Mouse (Mus musculus) hindbrain, embryonic 10.5 days (tissue): ENCODE data around the gene Foxn3. TPM values are rescaled to one million over a fixed set of nuclear protein-coding genes. Genes with fewer than 3 reads are reported as not detected.

Experiments
- DNase-seq: peaks from one replicate; pipeline ENCODE4 v3.0.0-alpha.2; 2017; ENCODE audit warnings: low spot score
- H3K27ac ChIP-seq: fragments of 300-500 bp; sonication (generic); 2 replicates; pipeline ENCODE4 v1.5.1; 2016; ENCODE audit warnings: mild to moderate bottlenecking, moderate library complexity
- H3K27me3 ChIP-seq: fragments of 300-500 bp; sonication (generic); 2 replicates; pipeline ENCODE4 v1.6.1; 2016; ENCODE audit warnings: mild to moderate bottlenecking; ENCODE audit not compliant: poor library complexity, insufficient read depth, severe bottlenecking
- H3K36me3 ChIP-seq: fragments of 300-500 bp; sonication (generic); 2 replicates; pipeline ENCODE4 v1.6.1; 2016; ENCODE audit warnings: mild to moderate bottlenecking, moderate library complexity
- H3K4me1 ChIP-seq: fragments of 300-500 bp; sonication (generic); replicated peaks from 2 replicates; pipeline ENCODE4 v1.6.1; 2016; ENCODE audit warnings: mild to moderate bottlenecking
- H3K4me3 ChIP-seq: fragments of 300-500 bp; sonication (generic); 2 replicates; pipeline ENCODE4 v1.5.1; 2016; ENCODE audit warnings: mild to moderate bottlenecking, moderate library complexity
- H3K9me3 ChIP-seq: fragments of 300-500 bp; sonication (generic); 2 replicates; pipeline ENCODE4 v1.6.1; 2016; ENCODE audit warnings: mild to moderate bottlenecking, moderate library complexity
- WGBS: fragments of 180-500 bp; shearing (Covaris S2); methylation state at CpG from one replicate; pipeline ENCODE4 v1.1.7; 2016; 5-methylcytosine and 5-hydroxymethylcytosine counted together
- polyA plus RNA-seq: library from polyadenylated mRNA; unstranded; fragments of >200 nt; fragmentation: Nextera tagmentation; extraction: Ambion mirVana; gene quantifications from 2 replicates; pipeline ENCODE4 v1.2.1, GENCODE M21; 2016

The Foxn3 gene
- polyA plus RNA-seq, 1 experiment from 2014 or later, result 56.3 TPM

- no peaks in the 10 kb centered on the region for H3K27me3 ChIP-seq
- peaks cover 22% of the 10 kb centered on the region for H3K4me1 ChIP-seq
- no peak for DNase-seq
- peaks cover 6% of the 10 kb centered on the region; the same call in 1 of the 2 replicates for H3K36me3 ChIP-seq
- H3K27ac ChIP-seq, result no peak overlapping the region
- no peaks in the 10 kb centered on the region for H3K9me3 ChIP-seq
- no peak overlapping the region for H3K4me3 ChIP-seq
- WGBS, result 28% methylated on average over 7 of the region's 7 CpGs
These were observed 151.3 kb downstream of the Foxn3 start for GRCm38 (mm10) chr12:99412034-99412433.

GRCm38 (mm10) chr12:99408651-99409050 lies 154.7 kb downstream of the Foxn3 start:
- no peak for DNase-seq
- 0 out of 2 replicates have a peak, but pooled peaks cover 7% of the 10 kb centered on the region for H3K9me3 ChIP-seq
- H3K27ac ChIP-seq, result no peak overlapping the region
- H3K27me3 ChIP-seq, result no peaks in the 10 kb centered on the region
- WGBS, result 89% methylated on average over 3 of the region's 3 CpGs
- H3K4me1 ChIP-seq, result peaks cover 13% of the 10 kb centered on the region
- peaks cover 6% of the 10 kb centered on the region; the same call in 1 of the 2 replicates for H3K36me3 ChIP-seq
- no peak overlapping the region for H3K4me3 ChIP-seq

GRCm38 (mm10) chr12:99408089-99408488 lies 155.3 kb downstream of the Foxn3 start:
- Histone ChIP-seq H3K27ac (no peak overlapping the region), H3K4me1 (peaks cover 12% of the 10 kb centered on the region), H3K9me3 (0 out of 2 replicates have a peak, but pooled peaks cover 12% of the 10 kb centered on the region), H3K4me3 (no peak overlapping the region), H3K27me3 (no peaks in the 10 kb centered on the region), H3K36me3 (peaks cover 6% of the 10 kb centered on the region; the same call in 1 of the 2 replicates)
- WGBS, result 91% methylated on average over 16 of the region's 16 CpGs
- DNase-seq, result no peak

- Histone ChIP-seq H3K36me3 (peaks cover 11% of the 10 kb centered on the region; the same call in 1 of the 2 replicates), H3K9me3 (0 out of 2 replicates have a peak, but pooled peaks cover 12% of the 10 kb centered on the region), H3K4me1 (peaks cover 5% of the 10 kb centered on the region), H3K4me3 (no peak overlapping the region), H3K27me3 (no peaks in the 10 kb centered on the region), H3K27ac (no peak overlapping the region)
- WGBS, result 89% methylated on average over 6 of the region's 6 CpGs
- no peak for DNase-seq
These were observed 156.1 kb downstream of the Foxn3 start for GRCm38 (mm10) chr12:99407318-99407716.

GRCm38 (mm10) chr12:99406697-99407317 lies 156.6 kb downstream of the Foxn3 start:
- Histone ChIP-seq H3K27ac (peak overlapping the region; percentile 45; the same call in 1 of the 2 replicates), H3K27me3 (no peaks in the 10 kb centered on the region), H3K4me3 (no peak overlapping the region), H3K36me3 (peaks cover 11% of the 10 kb centered on the region; the same call in 1 of the 2 replicates), H3K9me3 (0 out of 2 replicates have a peak, but pooled peaks cover 12% of the 10 kb centered on the region), H3K4me1 (peaks cover 5% of the 10 kb centered on the region)
- WGBS, result 89% methylated on average over 15 of the region's 15 CpGs
- DNase-seq, result no peak

GRCm38 (mm10) chr12:99406254-99406653 lies 157.1 kb downstream of the Foxn3 start:
- 0 out of 2 replicates have a peak, but pooled peaks cover 12% of the 10 kb centered on the region for H3K9me3 ChIP-seq
- H3K4me3 ChIP-seq, result no peak overlapping the region
- peaks cover 5% of the 10 kb centered on the region for H3K4me1 ChIP-seq
- H3K27ac ChIP-seq, result peak overlapping the region; percentile 9; the same call in 1 of the 2 replicates
- DNase-seq, result peak; percentile 56
- WGBS, result 54% methylated on average over 9 of the region's 9 CpGs
- peaks cover 11% of the 10 kb centered on the region; the same call in 1 of the 2 replicates for H3K36me3 ChIP-seq
- H3K27me3 ChIP-seq, result no peaks in the 10 kb centered on the region

- 0 out of 2 replicates have a peak, but pooled peaks cover 12% of the 10 kb centered on the region for H3K9me3 ChIP-seq
- DNase-seq, result no peak
- peak overlapping the region; percentile 62 for H3K27ac ChIP-seq
- peaks cover 11% of the 10 kb centered on the region; the same call in 1 of the 2 replicates for H3K36me3 ChIP-seq
- H3K27me3 ChIP-seq, result no peaks in the 10 kb centered on the region
- 84% methylated on average over 4 of the region's 4 CpGs for WGBS
- peaks cover 5% of the 10 kb centered on the region for H3K4me1 ChIP-seq
- no peak overlapping the region for H3K4me3 ChIP-seq
These were observed 158.0 kb downstream of the Foxn3 start for GRCm38 (mm10) chr12:99405401-99405800.

GRCm38 (mm10) chr12:99403004-99403403 lies 160.4 kb downstream of the Foxn3 start:
- 92% methylated on average over 5 of the region's 5 CpGs for WGBS
- no peak overlapping the region for H3K27ac ChIP-seq
- peaks cover 5% of the 10 kb centered on the region; the same call in 1 of the 2 replicates for H3K36me3 ChIP-seq
- H3K4me1 ChIP-seq, result peaks cover 5% of the 10 kb centered on the region
- H3K9me3 ChIP-seq, result 0 out of 2 replicates have a peak, but pooled peaks cover 12% of the 10 kb centered on the region
- DNase-seq, result no peak
- no peaks in the 10 kb centered on the region for H3K27me3 ChIP-seq
- no peak overlapping the region for H3K4me3 ChIP-seq

GRCm38 (mm10) chr12:99400907-99401306 lies 162.5 kb downstream of the Foxn3 start:
- Histone ChIP-seq H3K27ac (no peak overlapping the region), H3K9me3 (0 out of 2 replicates have a peak, but pooled peaks cover 15% of the 10 kb centered on the region), H3K36me3 (peaks cover 5% of the 10 kb centered on the region; the same call in 1 of the 2 replicates), H3K27me3 (no peaks in the 10 kb centered on the region), H3K4me3 (no peak overlapping the region), H3K4me1 (peaks cover 5% of the 10 kb centered on the region)
- WGBS, result 95% methylated on average over 8 of the region's 8 CpGs
- no peak for DNase-seq

- 0 out of 2 replicates have a peak, but pooled peaks cover under 1% of the 10 kb centered on the region for H3K4me1 ChIP-seq
- no peak overlapping the region for H3K27ac ChIP-seq
- H3K36me3 ChIP-seq, result peaks cover 5% of the 10 kb centered on the region; the same call in 1 of the 2 replicates
- H3K4me3 ChIP-seq, result no peak overlapping the region
- 0 out of 2 replicates have a peak, but pooled peaks cover 12% of the 10 kb centered on the region for H3K9me3 ChIP-seq
- no peak for DNase-seq
- 81% methylated on average over 4 of the region's 4 CpGs for WGBS
- H3K27me3 ChIP-seq, result no peaks in the 10 kb centered on the region
These were observed 163.8 kb downstream of the Foxn3 start for GRCm38 (mm10) chr12:99399575-99399974.

- DNase-seq, result no peak
- Histone ChIP-seq H3K36me3 (no peaks in the 10 kb centered on the region), H3K27me3 (no peaks in the 10 kb centered on the region), H3K4me1 (peaks cover 20% of the 10 kb centered on the region), H3K9me3 (0 out of 2 replicates have a peak, but pooled peaks cover 3% of the 10 kb centered on the region), H3K4me3 (no peak overlapping the region), H3K27ac (no peak overlapping the region)
- 83% methylated on average over 1 of the region's 1 CpGs for WGBS
These were observed 166.9 kb downstream of the Foxn3 start for GRCm38 (mm10) chr12:99396461-99396860.

- Histone ChIP-seq H3K27ac (no peak overlapping the region), H3K4me1 (peaks cover 30% of the 10 kb centered on the region), H3K27me3 (no peaks in the 10 kb centered on the region), H3K9me3 (0 out of 2 replicates have a peak, but pooled peaks cover 3% of the 10 kb centered on the region), H3K4me3 (no peak overlapping the region), H3K36me3 (no peaks in the 10 kb centered on the region)
- DNase-seq, result no peak
- WGBS, result 81% methylated on average over 3 of the region's 3 CpGs
These were observed 168.3 kb downstream of the Foxn3 start for GRCm38 (mm10) chr12:99395082-99395481.

GRCm38 (mm10) chr12:99394676-99395075 lies 168.7 kb downstream of the Foxn3 start:
- Histone ChIP-seq H3K27me3 (no peaks in the 10 kb centered on the region), H3K27ac (no peak overlapping the region), H3K36me3 (no peaks in the 10 kb centered on the region), H3K4me1 (peaks cover 30% of the 10 kb centered on the region), H3K9me3 (0 out of 2 replicates have a peak, but pooled peaks cover 3% of the 10 kb centered on the region), H3K4me3 (no peak overlapping the region)
- DNase-seq, result no peak
- WGBS, result 60% methylated on average over 5 of the region's 5 CpGs
